Mouse (Mus musculus) cerebral cortex, adult 2 months (tissue): ENCODE data around the gene Sod3.

Experiments
- WGBS: fragments of 180-500 bp; shearing (Covaris S2); methylation state at CpG from one replicate; pipeline ENCODE4 v1.1.7; 2018; 5-methylcytosine and 5-hydroxymethylcytosine counted together

Sod3 gene

DNA sequence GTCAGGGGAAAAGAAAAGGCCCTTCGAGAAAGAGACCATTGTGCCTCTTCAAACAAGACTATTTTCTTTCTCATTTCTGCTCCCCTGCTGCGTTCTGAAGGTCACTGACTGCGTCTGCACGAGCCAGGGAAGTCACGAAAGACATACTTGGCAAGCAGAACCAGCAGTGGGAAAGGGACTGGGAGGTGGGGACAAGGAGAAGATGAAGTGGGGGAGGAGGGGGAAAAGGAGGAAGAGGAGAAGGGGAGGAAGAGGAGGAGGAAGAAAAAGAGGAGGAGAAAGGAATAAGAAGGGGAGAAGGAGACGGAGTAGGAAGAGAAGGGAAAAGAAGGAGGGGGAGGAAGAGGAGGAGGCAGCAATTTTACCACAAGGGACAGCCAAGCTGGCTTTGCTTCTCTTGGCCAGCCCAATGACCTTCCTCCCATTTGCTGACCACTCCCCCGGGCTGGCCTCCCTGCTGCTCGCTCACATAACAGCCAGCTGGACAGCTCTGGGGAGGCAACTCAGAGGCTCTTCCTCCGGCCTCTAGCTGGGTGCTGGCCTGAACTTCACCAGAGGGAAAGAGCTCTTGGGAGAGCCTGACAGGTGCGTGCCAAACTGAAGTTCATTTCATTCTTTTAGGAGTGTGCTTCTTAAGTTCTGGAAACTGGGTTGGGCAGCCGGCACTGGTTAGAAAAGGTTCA lies at the start of gene Sod3:
Gene Sod3 (plus strand): TSS at position 324 of the 683 bp plus-strand sequence.
- 49% methylated on average over 11 of the region's 11 CpGs for WGBS

GRCm38 (mm10) chr5:52316926-52317325 lies 46.7 kb upstream of the Sod3 start:
- 91% methylated on average over 7 of the region's 7 CpGs for WGBS

- WGBS: 50% methylated on average over 8 of the region's 8 CpGs
Observed at GRCm38 (mm10) chr5:52319499-52319898, 44.1 kb upstream of the Sod3 start.

DNA sequence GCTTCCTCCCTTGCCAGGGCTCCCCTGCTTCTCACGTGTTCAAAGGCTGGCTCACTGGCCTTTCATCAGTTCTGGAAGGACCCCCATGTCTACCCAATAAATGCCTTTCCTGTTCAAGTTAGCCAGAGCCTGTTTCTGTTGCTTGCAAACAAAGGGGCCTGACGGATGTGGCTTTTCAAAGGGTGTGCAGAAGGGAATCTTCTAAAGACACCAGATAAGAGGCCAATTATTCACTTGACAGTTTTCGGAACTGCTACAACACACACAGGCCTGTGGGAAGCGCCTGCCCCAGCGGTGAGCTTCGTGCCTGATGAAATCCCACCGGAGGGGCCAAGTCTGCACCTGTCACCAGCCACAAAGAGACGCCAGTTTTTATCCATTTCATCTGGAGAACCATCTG lies 31.5 kb upstream of the Sod3 start:
- WGBS: 68% methylated on average over 8 of the region's 8 CpGs

- 80% methylated on average over 3 of the region's 3 CpGs for WGBS
Observed at GRCm38 (mm10) chr5:52335590-52335989, 28.0 kb upstream of the Sod3 start.

- WGBS: 78% methylated on average over 2 of the region's 2 CpGs
Observed at GRCm38 (mm10) chr5:52339134-52339533, 24.5 kb upstream of the Sod3 start.

DNA sequence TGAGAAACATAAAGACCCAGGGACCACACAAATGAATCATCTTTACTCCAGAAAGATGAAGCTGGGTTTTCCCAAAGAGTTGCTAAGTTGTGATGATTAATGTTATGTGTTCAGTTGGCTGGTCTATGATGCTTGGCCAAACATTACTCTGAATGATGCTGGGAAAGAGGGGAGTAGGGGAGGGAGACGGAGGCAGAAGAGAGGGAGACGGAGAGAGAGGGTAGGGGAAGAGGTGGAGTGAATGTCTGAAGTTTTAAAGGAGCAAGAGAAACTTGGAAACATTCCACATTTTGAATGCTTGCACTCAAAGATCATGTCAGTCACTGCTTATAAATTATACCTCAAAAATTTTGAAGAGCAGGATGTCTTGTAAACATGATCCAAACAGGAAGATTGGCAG lies 16.7 kb upstream of the Sod3 start:
- WGBS: 68% methylated on average over 2 of the region's 2 CpGs

DNA sequence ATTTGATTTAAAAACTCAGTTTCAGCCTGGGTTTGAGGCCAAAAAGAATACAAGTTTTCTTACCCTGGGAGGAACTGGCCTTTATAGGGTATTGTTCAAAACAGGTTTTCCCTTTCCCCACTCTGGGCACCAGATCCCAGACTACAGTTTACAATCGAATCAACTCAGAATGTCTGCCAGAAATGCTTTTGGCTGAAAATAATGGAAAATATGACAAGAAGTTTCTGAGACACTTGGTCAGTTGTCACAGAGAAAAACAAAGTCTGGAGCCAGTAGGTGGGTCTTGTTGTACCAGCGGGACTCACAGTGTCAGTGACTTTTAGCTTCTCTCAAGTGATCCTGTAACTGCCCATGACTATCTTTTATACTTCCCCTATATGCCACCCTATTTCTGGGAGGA lies 13.1 kb upstream of the Sod3 start:
- 79% methylated on average over 2 of the region's 2 CpGs for whole genome bisulfite sequencing

DNA sequence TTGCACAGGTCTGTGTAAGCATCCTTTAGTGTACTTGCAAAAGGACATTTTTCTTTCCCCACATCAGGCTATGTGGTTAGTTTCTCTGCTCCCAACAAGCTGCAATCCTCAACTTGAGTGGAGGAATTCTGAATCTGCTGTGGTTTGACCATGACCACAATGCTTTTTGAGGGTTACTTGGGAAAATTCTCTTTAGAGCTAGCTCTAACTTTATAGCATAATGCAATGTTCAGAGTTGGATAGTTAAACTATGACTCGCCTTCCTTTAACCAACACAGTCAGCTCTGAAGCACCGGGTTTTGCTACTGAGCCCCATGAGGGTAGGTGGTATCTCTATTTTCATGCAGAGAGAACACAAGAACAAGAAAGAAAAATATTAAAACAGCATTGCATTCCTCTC lies 12.0 kb upstream of the Sod3 start:
- WGBS: 70% methylated on average over 2 of the region's 2 CpGs

GRCm38 (mm10) chr5:52352730-52353129 lies 10.9 kb upstream of the Sod3 start:
- WGBS: 86% methylated on average over 5 of the region's 5 CpGs

GRCm38 (mm10) chr5:52354441-52354840 lies 9.2 kb upstream of the Sod3 start:
- WGBS: 58% methylated on average over 4 of the region's 4 CpGs

DNA sequence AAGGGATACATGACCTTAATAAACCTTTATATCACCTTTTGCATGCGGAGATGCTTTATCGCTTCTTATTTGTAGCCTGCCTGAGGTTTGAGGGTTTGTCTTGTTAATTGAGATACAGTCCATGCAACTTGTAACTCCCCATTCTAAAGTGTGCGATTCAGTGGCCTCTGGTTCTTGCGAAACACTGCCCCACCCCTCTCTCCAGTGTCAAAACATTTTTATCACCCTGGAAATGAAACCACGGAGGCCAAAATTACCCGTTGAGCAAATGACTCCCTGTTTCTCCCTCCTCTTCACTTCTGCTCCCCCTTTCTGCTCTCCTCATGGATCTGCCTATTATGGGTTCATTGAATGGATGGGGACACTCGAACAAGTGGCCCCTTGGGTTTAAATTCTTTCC lies 8.0 kb upstream of the Sod3 start:
- WGBS: 86% methylated on average over 7 of the region's 7 CpGs

GRCm38 (mm10) chr5:52357175-52357754 lies 6.3 kb upstream of the Sod3 start:
- 78% methylated on average over 9 of the region's 9 CpGs for WGBS

DNA sequence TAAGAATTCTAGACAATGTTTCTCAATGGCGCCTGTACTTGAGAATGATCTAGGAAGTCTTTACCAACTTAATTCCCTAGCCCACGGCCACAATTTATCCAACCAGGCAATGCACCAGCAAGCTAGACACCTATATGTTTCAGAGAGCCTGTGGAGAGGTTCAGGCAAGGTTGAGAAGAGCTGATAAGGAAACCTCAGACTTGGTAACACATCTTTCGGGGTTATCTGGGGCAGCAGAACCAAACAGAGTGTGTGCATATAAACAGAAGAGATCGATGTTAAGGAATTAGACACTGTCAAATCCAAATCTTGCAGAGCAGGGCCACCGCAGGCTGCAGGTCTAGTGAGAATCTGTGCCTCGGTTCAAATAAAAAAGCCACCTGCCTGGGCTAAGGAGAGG lies 5.5 kb upstream of the Sod3 start:
- WGBS: 94% methylated on average over 6 of the region's 6 CpGs

- WGBS: 78% methylated on average over 21 of the region's 21 CpGs
Observed at GRCm38 (mm10) chr5:52360286-52361049, 3.1 kb upstream of the Sod3 start.

GRCm38 (mm10) chr5:52362776-52363467 lies 669 bp upstream of the Sod3 start:
- WGBS: 80% methylated on average over 6 of the region's 6 CpGs

GRCm38 (mm10) chr5:52364521-52364920 lies 930 bp downstream of the Sod3 start:
- 87% methylated on average over 5 of the region's 5 CpGs for WGBS

- WGBS: 62% methylated on average over 5 of the region's 5 CpGs
Observed at GRCm38 (mm10) chr5:52365930-52366329, 2.3 kb downstream of the Sod3 start.

DNA sequence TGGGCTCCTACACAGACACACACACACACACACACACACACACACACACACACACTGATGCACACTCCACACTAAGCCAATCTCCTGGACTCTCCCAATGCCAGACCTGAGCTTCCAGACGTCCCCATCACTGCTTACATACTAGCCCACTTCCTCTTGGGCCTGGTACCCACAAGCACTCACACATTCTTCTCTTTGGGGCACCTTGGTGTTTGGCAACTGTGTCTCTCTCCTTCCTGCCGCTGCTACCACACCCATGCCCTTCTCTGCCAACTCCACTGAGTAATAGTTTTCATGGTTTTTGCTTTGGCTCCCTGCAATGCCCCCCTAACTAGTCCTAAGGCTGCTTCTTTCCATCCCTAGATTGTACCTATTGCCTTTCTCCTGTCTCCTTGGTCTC lies 3.1 kb downstream of the Sod3 start:
- WGBS: 60% methylated on average over 2 of the region's 2 CpGs

DNA sequence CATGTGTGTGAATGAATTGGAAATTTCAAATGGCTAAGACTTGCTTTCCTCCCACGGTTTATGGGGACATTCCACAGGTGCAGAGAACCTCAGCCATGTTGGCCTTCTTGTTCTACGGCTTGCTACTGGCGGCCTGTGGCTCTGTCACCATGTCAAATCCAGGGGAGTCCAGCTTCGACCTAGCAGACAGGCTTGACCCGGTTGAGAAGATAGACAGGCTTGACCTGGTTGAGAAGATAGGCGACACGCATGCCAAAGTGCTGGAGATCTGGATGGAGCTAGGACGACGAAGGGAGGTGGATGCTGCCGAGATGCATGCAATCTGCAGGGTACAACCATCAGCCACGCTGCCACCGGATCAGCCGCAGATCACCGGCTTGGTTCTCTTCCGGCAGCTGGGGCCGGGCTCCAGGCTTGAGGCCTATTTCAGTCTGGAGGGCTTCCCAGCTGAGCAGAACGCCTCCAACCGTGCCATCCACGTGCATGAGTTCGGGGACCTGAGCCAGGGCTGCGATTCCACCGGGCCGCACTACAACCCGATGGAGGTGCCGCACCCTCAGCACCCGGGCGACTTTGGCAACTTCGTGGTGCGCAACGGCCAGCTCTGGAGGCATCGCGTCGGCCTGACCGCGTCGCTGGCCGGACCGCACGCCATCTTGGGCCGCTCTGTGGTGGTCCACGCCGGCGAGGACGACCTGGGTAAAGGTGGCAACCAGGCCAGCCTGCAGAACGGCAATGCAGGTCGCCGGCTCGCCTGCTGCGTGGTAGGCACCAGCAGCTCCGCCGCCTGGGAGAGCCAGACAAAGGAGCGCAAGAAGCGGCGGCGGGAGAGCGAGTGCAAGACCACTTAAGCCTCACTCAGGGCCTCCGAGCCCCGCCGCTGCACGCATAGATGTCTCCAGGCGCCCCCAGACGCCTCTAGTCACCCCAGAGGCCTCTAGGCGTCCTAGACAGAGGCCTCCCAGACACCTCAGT lies 4.6 kb downstream of the Sod3 start:
- 57% methylated on average over 63 of the region's 63 CpGs for WGBS

DNA sequence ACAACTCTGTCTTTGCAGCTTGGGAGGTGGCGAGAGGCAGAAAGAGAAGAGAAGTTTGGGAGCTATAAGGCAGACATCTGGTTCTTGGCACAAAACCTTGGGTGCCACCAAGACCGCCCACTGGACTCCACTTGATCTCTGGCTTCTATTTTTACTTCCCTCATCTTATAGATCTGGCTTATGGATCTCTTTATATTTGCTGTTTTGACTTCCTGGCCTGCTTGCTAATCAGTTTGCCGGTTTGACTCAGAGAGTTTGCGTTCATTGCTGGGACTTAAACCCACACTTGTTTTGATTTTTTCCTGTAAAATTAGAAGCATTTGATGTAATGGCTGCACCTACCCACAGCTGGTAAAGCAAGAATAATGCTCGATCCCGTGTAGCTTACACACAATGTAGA lies 7.3 kb downstream of the Sod3 start:
- WGBS: 58% methylated on average over 6 of the region's 6 CpGs
